Mouse (Mus musculus) lung, adult 2 months (tissue): Measurements from ENCODE around the gene 4921536K21Rik.

Source experiments
- CTCF ChIP-seq: fragments of 200-500 bp; IDR thresholded peaks from 2 replicates; pipeline ENCODE4 v1.5.1; 2011; ENCODE audit warnings: mild to moderate bottlenecking, low read length, control low read depth; ENCODE audit not compliant: insufficient read depth
- POLR2A ChIP-seq: fragments of 200-500 bp; IDR thresholded peaks from 2 replicates; pipeline ENCODE4 v1.6.1; 2011; ENCODE audit warnings: low read depth, mild to moderate bottlenecking, control low read depth, low read length, borderline replicate concordance; ENCODE audit errors: extremely low read depth

DNA sequence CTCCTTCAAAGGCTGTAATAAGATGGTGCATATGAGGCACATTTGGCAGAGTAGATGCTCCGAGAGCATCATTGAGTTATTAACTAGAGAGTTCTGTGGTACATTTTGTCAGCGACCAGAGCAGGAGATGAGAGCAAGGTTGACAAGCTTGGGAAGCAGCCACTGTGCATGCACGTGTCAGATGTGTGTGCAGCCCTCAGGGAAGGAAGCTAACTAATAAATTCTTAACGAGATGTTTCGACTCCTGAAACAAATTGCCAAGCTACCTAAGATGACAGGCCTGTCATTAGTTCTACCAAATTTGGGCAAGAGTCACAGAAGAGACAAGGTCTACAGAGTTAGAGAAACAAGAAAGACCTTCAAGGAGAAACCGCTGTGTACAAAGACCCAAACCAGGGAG, 30.6 kb downstream of the 4921536K21Rik start:
- TF ChIP-seq CTCF = no peak
- no peak for TF ChIP-seq POLR2A
